Mouse (Mus musculus): ENCODE results near the gene Gm11555. TPM values are rescaled to one million over a fixed set of nuclear protein-coding genes. Genes with fewer than 3 reads are reported as not detected.

Gene Gm11555
- polyA plus RNA-seq, 1 experiment from 2014 or later = not detected

Other genes starting within 250 kb of the Gm11555 start
- gene Krt12, start 228.0 kb downstream of the Gm11555 start, polyA plus RNA-seq (2016; fragmentation: Nextera tagmentation; extraction: Ambion mirVana) = not detected in 2 replicates
- 0.18 and 0.42 TPM in 2 replicates for gene Krt20, start 212.1 kb downstream of the Gm11555 start, polyA plus RNA-seq (2016; fragmentation: Nextera tagmentation; extraction: Ambion mirVana)
- gene Krt23, start 157.1 kb downstream of the Gm11555 start, polyA plus RNA-seq (2016; fragmentation: Nextera tagmentation; extraction: Ambion mirVana) = 0.18 and 0.26 TPM in 2 replicates
- not detected in 2 replicates for gene Krt39, start 128.9 kb downstream of the Gm11555 start, polyA plus RNA-seq (2016; fragmentation: Nextera tagmentation; extraction: Ambion mirVana)
- not detected in 2 replicates for gene Krt40, start 107.1 kb downstream of the Gm11555 start, polyA plus RNA-seq (2016; fragmentation: Nextera tagmentation; extraction: Ambion mirVana)
- gene Krtap3-3, start 99.4 kb downstream of the Gm11555 start, polyA plus RNA-seq (2016; fragmentation: Nextera tagmentation; extraction: Ambion mirVana) = not detected in 2 replicates
- gene Krtap3-2, start 93.4 kb downstream of the Gm11555 start, polyA plus RNA-seq (2016; fragmentation: Nextera tagmentation; extraction: Ambion mirVana) = not detected in 2 replicates
- not detected in 2 replicates for gene Gm11939, start 90.8 kb downstream of the Gm11555 start, polyA plus RNA-seq (2016; fragmentation: Nextera tagmentation; extraction: Ambion mirVana)
- gene Krtap3-1, start 83.6 kb downstream of the Gm11555 start, polyA plus RNA-seq (2016; fragmentation: Nextera tagmentation; extraction: Ambion mirVana) = not detected in 2 replicates
- gene Krtap1-5, start 69.2 kb downstream of the Gm11555 start, polyA plus RNA-seq (2016; fragmentation: Nextera tagmentation; extraction: Ambion mirVana) = not detected in 2 replicates
- not detected in 2 replicates for gene Krtap1-4, start 66.6 kb downstream of the Gm11555 start, polyA plus RNA-seq (2016; fragmentation: Nextera tagmentation; extraction: Ambion mirVana)
- gene Krtap1-3, start 58.9 kb downstream of the Gm11555 start, polyA plus RNA-seq (2016; fragmentation: Nextera tagmentation; extraction: Ambion mirVana) = not detected in 2 replicates
- gene Krtap9-3, start 52.1 kb downstream of the Gm11555 start, polyA plus RNA-seq (2016; fragmentation: Nextera tagmentation; extraction: Ambion mirVana) = not detected in 2 replicates
- gene Gm11938, start 46.9 kb downstream of the Gm11555 start, polyA plus RNA-seq (2016; fragmentation: Nextera tagmentation; extraction: Ambion mirVana) = not detected in 2 replicates
- gene Gm11937, start 40.0 kb downstream of the Gm11555 start, polyA plus RNA-seq (2016; fragmentation: Nextera tagmentation; extraction: Ambion mirVana) = not detected in 2 replicates
- gene Krtap2-4, start 35.4 kb downstream of the Gm11555 start, polyA plus RNA-seq (2016; fragmentation: Nextera tagmentation; extraction: Ambion mirVana) = not detected in 2 replicates
- not detected in 2 replicates for gene Gm11562, start 29.8 kb downstream of the Gm11555 start, polyA plus RNA-seq (2016; fragmentation: Nextera tagmentation; extraction: Ambion mirVana)
- not detected in 2 replicates for gene Krtap4-1, start 22.0 kb downstream of the Gm11555 start, polyA plus RNA-seq (2016; fragmentation: Nextera tagmentation; extraction: Ambion mirVana)
- gene Krtap4-2, start 15.2 kb downstream of the Gm11555 start, polyA plus RNA-seq (2016; fragmentation: Nextera tagmentation; extraction: Ambion mirVana) = not detected in 2 replicates
- not detected in 2 replicates for gene Krtap4-7, start 6.1 kb downstream of the Gm11555 start, polyA plus RNA-seq (2016; fragmentation: Nextera tagmentation; extraction: Ambion mirVana)
- not detected in 2 replicates for gene Gm11563, start 8.7 kb upstream of the Gm11555 start, polyA plus RNA-seq (2016; fragmentation: Nextera tagmentation; extraction: Ambion mirVana)
- not detected in 2 replicates for gene Krtap4-6, start 15.7 kb upstream of the Gm11555 start, polyA plus RNA-seq (2016; fragmentation: Nextera tagmentation; extraction: Ambion mirVana)
- not detected in 2 replicates for gene Gm14190, start 40.5 kb upstream of the Gm11555 start, polyA plus RNA-seq (2016; fragmentation: Nextera tagmentation; extraction: Ambion mirVana)
- gene Gm14180, start 84.1 kb upstream of the Gm11555 start, polyA plus RNA-seq (2016; fragmentation: Nextera tagmentation; extraction: Ambion mirVana) = not detected in 2 replicates
- not detected in 2 replicates for gene Gm11595, start 122.7 kb upstream of the Gm11555 start, polyA plus RNA-seq (2016; fragmentation: Nextera tagmentation; extraction: Ambion mirVana)
- not detected in 2 replicates for gene Krtap4-8, start 130.5 kb upstream of the Gm11555 start, polyA plus RNA-seq (2016; fragmentation: Nextera tagmentation; extraction: Ambion mirVana)
- not detected in 2 replicates for gene Krtap4-9, start 135.0 kb upstream of the Gm11555 start, polyA plus RNA-seq (2016; fragmentation: Nextera tagmentation; extraction: Ambion mirVana)
- not detected in 2 replicates for gene Gm11596, start 143.2 kb upstream of the Gm11555 start, polyA plus RNA-seq (2016; fragmentation: Nextera tagmentation; extraction: Ambion mirVana)
- not detected in 2 replicates for gene Gm11569, start 148.7 kb upstream of the Gm11555 start, polyA plus RNA-seq (2016; fragmentation: Nextera tagmentation; extraction: Ambion mirVana)
- gene Gm11554, start 154.2 kb upstream of the Gm11555 start, polyA plus RNA-seq (2016; fragmentation: Nextera tagmentation; extraction: Ambion mirVana) = not detected in 2 replicates
- gene Krtap4-13, start 159.7 kb upstream of the Gm11555 start, polyA plus RNA-seq (2016; fragmentation: Nextera tagmentation; extraction: Ambion mirVana) = not detected in 2 replicates
- not detected in 2 replicates for gene Gm11564, start 165.4 kb upstream of the Gm11555 start, polyA plus RNA-seq (2016; fragmentation: Nextera tagmentation; extraction: Ambion mirVana)
- not detected in 2 replicates for gene 2300003K06Rik, start 187.8 kb upstream of the Gm11555 start, polyA plus RNA-seq (2016; fragmentation: Nextera tagmentation; extraction: Ambion mirVana)
- not detected in 2 replicates for gene Krtap4-16, start 201.4 kb upstream of the Gm11555 start, polyA plus RNA-seq (2016; fragmentation: Nextera tagmentation; extraction: Ambion mirVana)
- not detected in 2 replicates for gene Gm11568, start 207.7 kb upstream of the Gm11555 start, polyA plus RNA-seq (2016; fragmentation: Nextera tagmentation; extraction: Ambion mirVana)
- not detected in 2 replicates for gene Gm11559, start 214.2 kb upstream of the Gm11555 start, polyA plus RNA-seq (2016; fragmentation: Nextera tagmentation; extraction: Ambion mirVana)
- gene Krtap9-1, start 223.2 kb upstream of the Gm11555 start, polyA plus RNA-seq (2016; fragmentation: Nextera tagmentation; extraction: Ambion mirVana) = not detected in 2 replicates
- gene Gm11567, start 229.0 kb upstream of the Gm11555 start, polyA plus RNA-seq (2016; fragmentation: Nextera tagmentation; extraction: Ambion mirVana) = not detected in 2 replicates

All from limb, embryonic 12.5 days (tissue).